Mouse (Mus musculus) layer of hippocampus, adult 11-12 months (tissue): ENCODE data around the gene Gm5286.
"Not testable (repeated sequence)": the region's sequence is repeated elsewhere in the genome, so short reads cannot be mapped to it uniquely, and the experiment has no call there.

Source experiments
- DNase-seq: peaks from one replicate; pipeline ENCODE4 v3.0.0; 2022; ENCODE audit warnings: low spot score

The Gm5286 gene

GRCm38 (mm10) chr3:94196414-94196813, at the start of gene Gm5286:
Gene Gm5286, plus strand, starts transcription at chr3:94196714.
- DNase-seq, result not testable (repeated sequence)

- DNase-seq, result not testable (repeated sequence)
These were observed 29.2 kb upstream of the Gm5286 start for GRCm38 (mm10) chr3:94167351-94167750.

- DNase-seq, result not testable (repeated sequence)
These were observed 18.4 kb upstream of the Gm5286 start, which contains the start of gene Gm10696 for GRCm38 (mm10) chr3:94178093-94178492. Gene Gm10696, minus strand, starts transcription at chr3:94178193.
